Mouse (Mus musculus): Measurements from ENCODE around the gene Pop5. TPM values are rescaled to one million over a fixed set of nuclear protein-coding genes. Genes with fewer than 3 reads are reported as not detected.

The Pop5 gene
- polyA plus RNA-seq, 1 experiment from 2014 or later: 103 TPM

DNA sequence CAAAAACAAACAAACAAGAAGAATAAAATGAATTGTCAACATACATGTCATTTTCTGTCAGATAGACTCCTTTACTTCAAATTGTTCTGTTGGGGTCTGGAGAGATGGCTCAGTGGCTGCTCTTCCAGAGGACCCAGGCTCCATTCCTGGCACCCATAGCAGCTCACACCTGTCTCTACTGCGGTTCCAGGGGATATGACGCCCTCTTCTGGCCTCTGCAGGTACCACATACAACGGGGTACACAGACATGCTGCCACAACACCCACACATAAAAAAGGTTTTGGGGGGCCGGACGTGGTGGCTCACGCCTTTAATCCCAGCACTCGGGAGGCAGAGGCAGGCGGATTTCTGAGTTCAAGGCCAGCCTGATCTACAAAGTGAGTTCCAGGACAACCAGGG is 58.5 kb downstream of the Pop5 start:
- H3K4me2 ChIP-seq: no peak overlapping the region
- H3K36me3 ChIP-seq: peaks cover 91% of the 10 kb centered on the region
- ATAC-seq (ENCODE audit: low FRiP score): no peak
- WGBS: 90% methylated on average over 8 of the region's 8 CpGs
- H3K9me3 ChIP-seq: no peaks in the 10 kb centered on the region
- H3K27me3 ChIP-seq: no peaks in the 10 kb centered on the region
- H3K27ac ChIP-seq: no peak overlapping the region
- H3K4me1 ChIP-seq (replicated peaks): peaks cover 22% of the 10 kb centered on the region
- no peak overlapping the region for H3K9ac ChIP-seq
- H3K4me3 ChIP-seq: no peak overlapping the region

Other genes with a start within 250 kb of the Pop5 start
- 15.8 and 16.5 TPM in 2 replicates for gene Sppl3, start 224.7 kb upstream of the Pop5 start, polyA plus RNA-seq (2015; fragmentation: Nextera tagmentation; extraction: Ambion mirVana)
- gene Gm10401, start 137.5 kb upstream of the Pop5 start, polyA plus RNA-seq (2015; fragmentation: Nextera tagmentation; extraction: Ambion mirVana): 42.7 and 44.4 TPM in 2 replicates
- gene Acads, start 116.5 kb upstream of the Pop5 start, polyA plus RNA-seq (2015; fragmentation: Nextera tagmentation; extraction: Ambion mirVana): 24.4 and 25.2 TPM in 2 replicates
- 36.7 and 38.0 TPM in 2 replicates for gene Unc119b, start 100.9 kb upstream of the Pop5 start, polyA plus RNA-seq (2015; fragmentation: Nextera tagmentation; extraction: Ambion mirVana)
- 22.3 and 27.2 TPM in 2 replicates for gene Mlec, start 77.7 kb upstream of the Pop5 start, polyA plus RNA-seq (2015; fragmentation: Nextera tagmentation; extraction: Ambion mirVana)
- 12.4 and 13.0 TPM in 2 replicates for gene Cabp1, start 41.5 kb upstream of the Pop5 start, polyA plus RNA-seq (2015; fragmentation: Nextera tagmentation; extraction: Ambion mirVana)
- 156 and 160 TPM in 2 replicates for gene Rnf10, start 37.1 kb downstream of the Pop5 start, polyA plus RNA-seq (2015; fragmentation: Nextera tagmentation; extraction: Ambion mirVana)
- gene Coq5, start 43.8 kb downstream of the Pop5 start, polyA plus RNA-seq (2015; fragmentation: Nextera tagmentation; extraction: Ambion mirVana): 53.1 and 56.5 TPM in 2 replicates
- gene Dynll1, start 65.2 kb downstream of the Pop5 start, polyA plus RNA-seq (2015; fragmentation: Nextera tagmentation; extraction: Ambion mirVana): 1,285 and 1,377 TPM in 2 replicates
- 165 and 181 TPM in 2 replicates for gene Srsf9, start 91.3 kb downstream of the Pop5 start, polyA plus RNA-seq (2015; fragmentation: Nextera tagmentation; extraction: Ambion mirVana)
- gene Gatc, start 105.3 kb downstream of the Pop5 start, polyA plus RNA-seq (2015; fragmentation: Nextera tagmentation; extraction: Ambion mirVana): 31.8 and 32.6 TPM in 2 replicates
- 51.7 and 57.6 TPM in 2 replicates for gene Triap1, start 105.4 kb downstream of the Pop5 start, polyA plus RNA-seq (2015; fragmentation: Nextera tagmentation; extraction: Ambion mirVana)
- gene Cox6a1, start 113.1 kb downstream of the Pop5 start, polyA plus RNA-seq (2015; fragmentation: Nextera tagmentation; extraction: Ambion mirVana): 1,031 and 1,095 TPM in 2 replicates
- 71.8 and 76.9 TPM in 2 replicates for gene Msi1, start 193.8 kb downstream of the Pop5 start, polyA plus RNA-seq (2015; fragmentation: Nextera tagmentation; extraction: Ambion mirVana)
- gene Pla2g1b, start 230.4 kb downstream of the Pop5 start, polyA plus RNA-seq (2015; fragmentation: Nextera tagmentation; extraction: Ambion mirVana): not detected in 2 replicates
- 30.0 TPM in 2 replicates for gene Sirt4, start 248.9 kb downstream of the Pop5 start, polyA plus RNA-seq (2015; fragmentation: Nextera tagmentation; extraction: Ambion mirVana)

Measured in hindbrain, embryonic 13.5 days (tissue).